Mouse (Mus musculus): ENCODE data around the gene Ank2.
A peak's percentile ranks its signal among the peaks of the same experiment; 100 is the strongest.

GRCm38 (mm10) chr3:127013976-127014375, 485.2 kb downstream of the Ank2 start:
- TF ChIP-seq CTCF (IDR thresholded peaks at IDR 0.05), result no peak
- TF ChIP-seq EP300 (IDR thresholded peaks at IDR 0.05; ENCODE audit: insufficient read depth, low read depth, low read length), result 0 out of 2 replicates have a peak, but pooled peaks have one; percentile 25

Data from heart, adult 2 months (tissue).